Mouse (Mus musculus) heart, postnatal 0 days (tissue): ENCODE measurements around the gene Gm11938.

ENCODE experiments used
- CTCF ChIP-seq: IDR thresholded peaks from 2 replicates; pipeline ENCODE4 v1.5.1; 2016; ENCODE audit warnings: antibody characterized with exemption, control low read depth, low read depth
- EP300 ChIP-seq: IDR thresholded peaks from 2 replicates; pipeline ENCODE4 v1.6.1; 2016; ENCODE audit warnings: antibody characterized with exemption, low read depth

- TF ChIP-seq CTCF (no peak), EP300 (no peak)
Observed at GRCm38 (mm10) chr11:99580636-99581035, 22.5 kb downstream of the Gm11938 start, which contains the start of gene Krtap1-5.
